Mouse (Mus musculus) stomach, embryonic 16.5 days (tissue): ENCODE measurements around the gene Casc1. TPM values are rescaled to one million over a fixed set of nuclear protein-coding genes. Genes with fewer than 3 reads are reported as not detected.
A peak's percentile ranks its signal among the peaks of the same experiment; 100 is the strongest.

Experiments used
- ATAC-seq: fragments of 200-750 bp; cut with Nextera tagmentation; 2 replicates; pipeline ENCODE4 v1.8.0; 2017; ENCODE audit warnings: moderate number of reproducible peaks, moderate TSS enrichment; ENCODE audit not compliant: insufficient read depth, low FRiP score
- H3K27ac ChIP-seq: fragments of 300-500 bp; sonication (generic); 2 replicates; pipeline ENCODE4 v1.5.1; 2014; ENCODE audit warnings: low read length
- H3K27me3 ChIP-seq: fragments of 300-500 bp; sonication (generic); 2 replicates; pipeline ENCODE4 v1.6.1; 2014; ENCODE audit warnings: low read length, control low read depth, mixed read lengths; ENCODE audit not compliant: control insufficient read depth, insufficient read depth
- H3K36me3 ChIP-seq: fragments of 300-500 bp; sonication (generic); 2 replicates; pipeline ENCODE4 v1.6.1; 2014; ENCODE audit warnings: low read length; ENCODE audit not compliant: control insufficient read depth, insufficient read depth
- H3K4me1 ChIP-seq: fragments of 300-500 bp; sonication (generic); 2 replicates; pipeline ENCODE4 v1.6.1; 2014; ENCODE audit warnings: low read length, control low read depth, mixed read lengths; ENCODE audit not compliant: control insufficient read depth, insufficient read depth
- H3K4me2 ChIP-seq: fragments of 300-500 bp; sonication (generic); 2 replicates; pipeline ENCODE4 v1.6.1; 2014; ENCODE audit warnings: low read depth, low read length, mixed read lengths
- H3K4me3 ChIP-seq: fragments of 300-500 bp; sonication (generic); replicated peaks from 2 replicates; pipeline ENCODE4 v1.5.1; 2014; ENCODE audit warnings: mild to moderate bottlenecking, low read length
- H3K9ac ChIP-seq: fragments of 300-500 bp; sonication (generic); 2 replicates; pipeline ENCODE4 v1.6.1; 2014; ENCODE audit warnings: low read length
- H3K9me3 ChIP-seq: fragments of 300-500 bp; sonication (generic); replicated peaks from 2 replicates; pipeline ENCODE4 v1.6.1; 2016; ENCODE audit warnings: low read length, control low read depth; ENCODE audit not compliant: control insufficient read depth
- WGBS: fragments of 180-500 bp; shearing (Covaris S2); extraction: QIAGEN DNeasy Blood & Tissue Kit; methylation state at CpG from one replicate; pipeline ENCODE4 v1.1.7; 2014; 5-methylcytosine and 5-hydroxymethylcytosine counted together
- polyA plus RNA-seq: library from polyadenylated mRNA; unstranded; fragments of >200 nt; fragmentation: Nextera tagmentation; extraction: Ambion mirVana; gene quantifications from 2 replicates; pipeline ENCODE4 v1.2.1, GENCODE M21; 2015

The Casc1 gene
- polyA plus RNA-seq, 1 experiment from 2014 or later: 0.43 TPM

- no peaks in the 10 kb centered on the region for H3K36me3 ChIP-seq
- 59% methylated on average over 27 of the region's 27 CpGs for WGBS
- H3K27ac ChIP-seq: no peak overlapping the region
- H3K4me3 ChIP-seq: peak overlapping the region; percentile 38
- peak; percentile 37; the same call in 1 of the 2 replicates for ATAC-seq
- peak overlapping the region; percentile 49 for H3K9ac ChIP-seq
- no peaks in the 10 kb centered on the region for H3K27me3 ChIP-seq
- H3K4me1 ChIP-seq: no peaks in the 10 kb centered on the region
- H3K4me2 ChIP-seq: peak overlapping the region; percentile 55
- no peaks in the 10 kb centered on the region for H3K9me3 ChIP-seq
These were observed 23.4 kb downstream of the Casc1 start for GRCm38 (mm10) chr6:145187093-145188088.

GRCm38 (mm10) chr6:145186096-145186495, 24.7 kb downstream of the Casc1 start:
- Histone ChIP-seq H3K4me2 (no peak overlapping the region), H3K9me3 (no peaks in the 10 kb centered on the region), H3K27me3 (no peaks in the 10 kb centered on the region), H3K36me3 (no peaks in the 10 kb centered on the region), H3K4me1 (no peaks in the 10 kb centered on the region), H3K9ac (no peak overlapping the region), H3K4me3 (no peak overlapping the region), H3K27ac (no peak overlapping the region)
- no peak for ATAC-seq
- WGBS: 93% methylated on average over 1 of the region's 1 CpGs

GRCm38 (mm10) chr6:145182044-145182443, 28.8 kb downstream of the Casc1 start:
- ATAC-seq: no peak
- no peak overlapping the region for H3K9ac ChIP-seq
- 62% methylated on average over 8 of the region's 8 CpGs for WGBS
- H3K36me3 ChIP-seq: no peaks in the 10 kb centered on the region
- H3K4me3 ChIP-seq: no peak overlapping the region
- no peaks in the 10 kb centered on the region for H3K4me1 ChIP-seq
- H3K9me3 ChIP-seq: no peaks in the 10 kb centered on the region
- no peak overlapping the region for H3K27ac ChIP-seq
- no peaks in the 10 kb centered on the region; the same call in 1 of the 2 replicates for H3K27me3 ChIP-seq
- H3K4me2 ChIP-seq: no peak overlapping the region

GRCm38 (mm10) chr6:145179665-145180064, 31.1 kb downstream of the Casc1 start:
- H3K36me3 ChIP-seq: no peaks in the 10 kb centered on the region
- no peak overlapping the region for H3K4me3 ChIP-seq
- peaks cover 6% of the 10 kb centered on the region for H3K4me1 ChIP-seq
- ATAC-seq: no peak
- no peak overlapping the region for H3K4me2 ChIP-seq
- H3K9ac ChIP-seq: no peak overlapping the region
- H3K9me3 ChIP-seq: no peaks in the 10 kb centered on the region
- 31% methylated on average over 6 of the region's 6 CpGs for WGBS
- H3K27ac ChIP-seq: no peak overlapping the region
- H3K27me3 ChIP-seq: no peaks in the 10 kb centered on the region; the same call in 1 of the 2 replicates

GRCm38 (mm10) chr6:145176474-145176873, 34.3 kb downstream of the Casc1 start:
- no peaks in the 10 kb centered on the region for H3K36me3 ChIP-seq
- no peak overlapping the region for H3K27ac ChIP-seq
- WGBS: 63% methylated on average over 10 of the region's 10 CpGs
- H3K9me3 ChIP-seq: no peaks in the 10 kb centered on the region
- ATAC-seq: no peak; the same call in 1 of the 2 replicates
- H3K9ac ChIP-seq: no peak overlapping the region
- H3K4me1 ChIP-seq: peaks cover 18% of the 10 kb centered on the region
- H3K4me2 ChIP-seq: no peak overlapping the region
- H3K27me3 ChIP-seq: no peaks in the 10 kb centered on the region; the same call in 1 of the 2 replicates
- H3K4me3 ChIP-seq: no peak overlapping the region

- ATAC-seq: peak; percentile 45; the same call in 1 of the 2 replicates
- no peaks in the 10 kb centered on the region for H3K9me3 ChIP-seq
- no peak overlapping the region for H3K4me3 ChIP-seq
- H3K4me2 ChIP-seq: peak overlapping the region; percentile 9
- H3K9ac ChIP-seq: no peak overlapping the region
- H3K4me1 ChIP-seq: peaks cover 18% of the 10 kb centered on the region
- 39% methylated on average over 9 of the region's 9 CpGs for WGBS
- no peaks in the 10 kb centered on the region; the same call in 1 of the 2 replicates for H3K27me3 ChIP-seq
- no peaks in the 10 kb centered on the region for H3K36me3 ChIP-seq
- no peak overlapping the region for H3K27ac ChIP-seq
These were observed 35.2 kb downstream of the Casc1 start for GRCm38 (mm10) chr6:145175571-145175981.

- Histone ChIP-seq H3K27me3 (no peaks in the 10 kb centered on the region), H3K9ac (0 out of 2 replicates have a peak overlapping the region, but pooled peaks have one; percentile 8), H3K4me2 (peak overlapping the region; percentile 20; the same call in 1 of the 2 replicates), H3K27ac (peak overlapping the region; percentile 15; the same call in 1 of the 2 replicates), H3K4me1 (peaks cover 18% of the 10 kb centered on the region), H3K36me3 (no peaks in the 10 kb centered on the region), H3K9me3 (no peaks in the 10 kb centered on the region), H3K4me3 (no peak overlapping the region)
- peak; percentile 91 for ATAC-seq
- WGBS: 15% methylated on average over 11 of the region's 11 CpGs
These were observed 37.0 kb downstream of the Casc1 start for GRCm38 (mm10) chr6:145173781-145174191.

- no peak overlapping the region for H3K4me2 ChIP-seq
These were observed 38.8 kb downstream of the Casc1 start for GRCm38 (mm10) chr6:145171892-145172606.

More at GRCm38 (mm10) chr6:145171892-145172606, 38.8 kb downstream of the Casc1 start:
- Histone ChIP-seq H3K27ac (no peak overlapping the region), H3K9me3 (no peaks in the 10 kb centered on the region), H3K27me3 (no peaks in the 10 kb centered on the region), H3K4me1 (peaks cover 18% of the 10 kb centered on the region), H3K4me3 (no peak overlapping the region), H3K9ac (no peak overlapping the region), H3K36me3 (no peaks in the 10 kb centered on the region)
- no peak for ATAC-seq
- WGBS: 69% methylated on average over 14 of the region's 14 CpGs
